ENCODE assay signal across 16 mouse cellular contexts in the genomic region with DNA sequence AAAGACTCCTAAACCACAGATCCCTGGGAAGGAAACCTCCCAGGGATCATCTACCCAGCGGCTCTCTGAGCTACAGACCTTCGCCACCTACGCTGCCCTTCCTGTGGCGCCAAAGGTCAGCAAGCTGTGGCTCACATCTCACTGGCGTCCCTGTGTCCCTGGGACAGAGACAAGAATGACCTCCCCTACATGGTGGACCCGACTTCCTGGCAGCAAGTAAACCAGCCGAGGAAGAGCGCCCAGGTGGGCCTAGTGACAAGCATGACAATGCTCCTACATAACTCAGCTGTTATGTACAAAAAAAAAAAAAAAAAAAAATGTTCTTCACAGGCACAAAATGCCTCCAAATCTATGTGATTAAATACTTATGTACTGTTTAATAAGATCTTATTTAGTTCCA. TPM values are rescaled to one million over a fixed set of nuclear protein-coding genes. Genes with fewer than 3 reads are reported as not detected.
DNase-seq lines count a peak whose midpoint lies in the region; ATAC-seq lines count a peak whose summit lies in the region.
"Had no signal": no experiment of that assay in that cellular context is flagged by ENCODE, and none has a peak within 500 bp of the region (broad histone marks: within the 10 kb centered on the region; RNA-seq: fewer than 3 reads in every experiment).

No protein-coding gene starts in this region.

- DNase-seq in heart, adult 11 months: peak; percentile 72
- DNase-seq in limb, embryonic 10.5 days (ENCODE audit: low spot score): no peak
- DNase-seq in midbrain, embryonic 10.5 days (ENCODE audit: low spot score): no peak
- DNase-seq in embryo, embryonic 9.5 days (ENCODE audit: extremely low spot score): no peak

- H3K4me1 ChIP-seq in heart, embryonic 11.5 days (ENCODE audit: control insufficient read depth, insufficient read depth, low read length): no peaks in the 10 kb centered on the region
- H3K4me1 ChIP-seq in limb, embryonic 12.5 days (replicated peaks): no peaks in the 10 kb centered on the region
- no peaks in the 10 kb centered on the region for H3K4me1 ChIP-seq in limb, embryonic 10.5 days
- no peaks in the 10 kb centered on the region for H3K4me1 ChIP-seq in midbrain, embryonic 16.5 days (ENCODE audit: control insufficient read depth, insufficient read depth, low read length)
- no peaks in the 10 kb centered on the region for H3K4me1 ChIP-seq in midbrain, embryonic 10.5 days
- H3K4me1 ChIP-seq: embryonic facial prominence, embryonic 10.5 days; forebrain, embryonic 12.5 days had no signal

- H3K4me3 ChIP-seq in heart, embryonic 11.5 days (ENCODE audit: low read depth, low read length): no peak overlapping the region
- no peak overlapping the region for H3K4me3 ChIP-seq in limb, embryonic 12.5 days (replicated peaks)
- H3K4me3 ChIP-seq in limb, embryonic 10.5 days: no peak overlapping the region
- H3K4me3 ChIP-seq in midbrain, embryonic 16.5 days (ENCODE audit: low read depth, low read length): no peak overlapping the region
- H3K4me3 ChIP-seq in midbrain, embryonic 10.5 days: no peak overlapping the region
- H3K4me3 ChIP-seq: embryonic facial prominence, embryonic 10.5 days; embryonic facial prominence, embryonic 13.5 days had no signal

- H3K9me3 ChIP-seq in heart, embryonic 11.5 days (replicated peaks; ENCODE audit: control insufficient read depth, low read length): no peaks in the 10 kb centered on the region
- no peaks in the 10 kb centered on the region for H3K9me3 ChIP-seq in limb, embryonic 12.5 days
- H3K9me3 ChIP-seq in limb, embryonic 10.5 days (replicated peaks): no peaks in the 10 kb centered on the region
- no peaks in the 10 kb centered on the region for H3K9me3 ChIP-seq in midbrain, embryonic 16.5 days (replicated peaks; ENCODE audit: control insufficient read depth, low read length, poor library complexity, severe bottlenecking)
- no peaks in the 10 kb centered on the region for H3K9me3 ChIP-seq in midbrain, embryonic 10.5 days (replicated peaks)
- H3K9me3 ChIP-seq: embryonic facial prominence, embryonic 10.5 days; embryonic facial prominence, embryonic 13.5 days; forebrain, embryonic 12.5 days; G1E; heart, embryonic 13.5 days had no signal

- H3K27me3 ChIP-seq in heart, embryonic 11.5 days (ENCODE audit: control insufficient read depth, insufficient read depth, low read length): no peaks in the 10 kb centered on the region
- H3K27me3 ChIP-seq in limb, embryonic 12.5 days: no peaks in the 10 kb centered on the region
- H3K27me3 ChIP-seq in limb, embryonic 10.5 days (ENCODE audit: low read depth, poor library complexity, severe bottlenecking): no peaks in the 10 kb centered on the region
- H3K27me3 ChIP-seq in midbrain, embryonic 16.5 days (ENCODE audit: control insufficient read depth, insufficient read depth, low read depth, low read length): no peaks in the 10 kb centered on the region
- H3K27me3 ChIP-seq in midbrain, embryonic 10.5 days (ENCODE audit: low read depth, poor library complexity, severe bottlenecking): no peaks in the 10 kb centered on the region
- H3K27me3 ChIP-seq: CH12.LX; embryonic facial prominence, embryonic 13.5 days; forebrain, embryonic 12.5 days; heart, embryonic 13.5 days; Patski had no signal

- H3K9ac ChIP-seq in heart, embryonic 11.5 days (ENCODE audit: low read depth, low read length): no peak overlapping the region
- 0 out of 2 replicates have a peak overlapping the region, but pooled peaks have one; percentile 12 for H3K9ac ChIP-seq in limb, embryonic 12.5 days (replicated peaks)
- no peak overlapping the region for H3K9ac ChIP-seq in midbrain, embryonic 16.5 days (ENCODE audit: low read depth, low read length)
- H3K9ac ChIP-seq: embryonic facial prominence, embryonic 13.5 days; forebrain, embryonic 12.5 days; hindbrain, embryonic 14.5 days had no signal

- no peak overlapping the region for H3K4me2 ChIP-seq in heart, embryonic 11.5 days
- no peak overlapping the region for H3K4me2 ChIP-seq in limb, embryonic 12.5 days
- H3K4me2 ChIP-seq in midbrain, embryonic 16.5 days (ENCODE audit: low read length): no peak overlapping the region

- H3K27ac ChIP-seq in heart, embryonic 11.5 days (ENCODE audit: low read depth, low read length): no peak overlapping the region
- no peak overlapping the region for H3K27ac ChIP-seq in limb, embryonic 12.5 days
- H3K27ac ChIP-seq in limb, embryonic 10.5 days: no peak overlapping the region
- H3K27ac ChIP-seq in midbrain, embryonic 16.5 days (ENCODE audit: low read length): no peak overlapping the region
- H3K27ac ChIP-seq in midbrain, embryonic 10.5 days (replicated peaks): no peak overlapping the region
- H3K27ac ChIP-seq: embryonic facial prominence, embryonic 10.5 days; embryonic facial prominence, embryonic 13.5 days; forebrain, embryonic 12.5 days; heart, embryonic 13.5 days; hindbrain, embryonic 14.5 days had no signal

- WGBS in heart, embryonic 11.5 days (ENCODE audit: insufficient replicate concordance): 74% methylated on average over 8 of the region's 8 CpGs
- WGBS in limb, embryonic 12.5 days: 81% methylated on average over 8 of the region's 8 CpGs
- 84% methylated on average over 8 of the region's 8 CpGs for WGBS in limb, embryonic 10.5 days
- 87% methylated on average over 8 of the region's 8 CpGs for WGBS in midbrain, embryonic 16.5 days
- 90% methylated on average over 8 of the region's 8 CpGs for WGBS in midbrain, embryonic 10.5 days

- no peak for ATAC-seq in heart, embryonic 11.5 days (replicated peaks; ENCODE audit: insufficient number of reproducible peaks, low FRiP score, low TSS enrichment)
- ATAC-seq in limb, embryonic 12.5 days (ENCODE audit: insufficient number of reproducible peaks, insufficient read depth, low FRiP score, low TSS enrichment, low read depth): no peak
- ATAC-seq in midbrain, embryonic 16.5 days: 0 out of 2 replicates have a peak, but pooled peaks have one; percentile 21
- ATAC-seq in granulocyte monocyte progenitor cell, adult 5-6 weeks (replicated peaks; ENCODE audit: poor library complexity, severe bottlenecking): no peak

- peaks cover 7% of the 10 kb centered on the region; the same call in 1 of the 2 replicates for H3K36me3 ChIP-seq in heart, embryonic 11.5 days (ENCODE audit: control insufficient read depth, insufficient read depth, low read length)
- peaks cover 47% of the 10 kb centered on the region for H3K36me3 ChIP-seq in limb, embryonic 12.5 days
- H3K36me3 ChIP-seq in limb, embryonic 10.5 days: peaks cover 51% of the 10 kb centered on the region
- H3K36me3 ChIP-seq in midbrain, embryonic 16.5 days (ENCODE audit: control insufficient read depth, insufficient read depth, low read length): peaks cover 5% of the 10 kb centered on the region; the same call in 1 of the 2 replicates
- H3K36me3 ChIP-seq in midbrain, embryonic 10.5 days: peaks cover 50% of the 10 kb centered on the region

RNA-seq across cellular contexts. Expression of a gene that starts 28.4 kb away (rescaled TPM):
- polyA plus RNA-seq in heart, embryonic 11.5 days (2014; fragmentation: Nextera tagmentation; extraction: Ambion mirVana): 10.8 and 12.5 TPM in 2 replicates
- 18.0 TPM in 2 replicates for polyA plus RNA-seq in limb, embryonic 12.5 days (2016; fragmentation: Nextera tagmentation; extraction: Ambion mirVana)
- 15.9 and 20.3 TPM in 2 replicates for polyA plus RNA-seq in limb, embryonic 10.5 days (2016; fragmentation: Nextera tagmentation; extraction: Ambion mirVana)
- polyA plus RNA-seq in midbrain, embryonic 16.5 days (2015; fragmentation: Nextera tagmentation; extraction: Ambion mirVana): 15.9 and 19.0 TPM in 2 replicates
- 15.9 and 18.5 TPM in 2 replicates for polyA plus RNA-seq in midbrain, embryonic 10.5 days (2016; fragmentation: Nextera tagmentation; extraction: Ambion mirVana)
- total RNA-seq in granulocyte monocyte progenitor cell, adult 5-6 weeks (2014; fragmentation: Nextera tagmentation): 13.3 and 16.6 TPM in 2 replicates
- 7.5 and 9.5 TPM in 2 replicates for total RNA-seq in granulocyte monocyte progenitor cell, adult 5-6 weeks (2017)

RNA-seq across cellular contexts. Expression of a gene that starts 28.7 kb away (rescaled TPM):
- 10.8 and 16.4 TPM in 2 replicates for polyA plus RNA-seq in heart, embryonic 11.5 days (2014; fragmentation: Nextera tagmentation; extraction: Ambion mirVana)
- 19.3 and 25.6 TPM in 2 replicates for polyA plus RNA-seq in limb, embryonic 12.5 days (2016; fragmentation: Nextera tagmentation; extraction: Ambion mirVana)
- 21.8 and 22.5 TPM in 2 replicates for polyA plus RNA-seq in limb, embryonic 10.5 days (2016; fragmentation: Nextera tagmentation; extraction: Ambion mirVana)
- 20.6 and 21.8 TPM in 2 replicates for polyA plus RNA-seq in midbrain, embryonic 16.5 days (2015; fragmentation: Nextera tagmentation; extraction: Ambion mirVana)
- polyA plus RNA-seq in midbrain, embryonic 10.5 days (2016; fragmentation: Nextera tagmentation; extraction: Ambion mirVana): 18.3 and 24.2 TPM in 2 replicates
- 19.6 and 25.2 TPM in 2 replicates for total RNA-seq in granulocyte monocyte progenitor cell, adult 5-6 weeks (2014; fragmentation: Nextera tagmentation)
- total RNA-seq in granulocyte monocyte progenitor cell, adult 5-6 weeks (2017): 8.6 and 11.2 TPM in 2 replicates
